Mouse (Mus musculus): ENCODE data around the gene Acot4. TPM values are rescaled to one million over a fixed set of nuclear protein-coding genes. Genes with fewer than 3 reads are reported as not detected.
"Not testable (repeated sequence)": the region's sequence is repeated elsewhere in the genome, so short reads cannot be mapped to it uniquely, and the experiment has no call there.

Gene Acot4
- total and polyA plus RNA-seq, 2 experiments from 2014 or later, result 0.68 to 1.8 TPM

DNA sequence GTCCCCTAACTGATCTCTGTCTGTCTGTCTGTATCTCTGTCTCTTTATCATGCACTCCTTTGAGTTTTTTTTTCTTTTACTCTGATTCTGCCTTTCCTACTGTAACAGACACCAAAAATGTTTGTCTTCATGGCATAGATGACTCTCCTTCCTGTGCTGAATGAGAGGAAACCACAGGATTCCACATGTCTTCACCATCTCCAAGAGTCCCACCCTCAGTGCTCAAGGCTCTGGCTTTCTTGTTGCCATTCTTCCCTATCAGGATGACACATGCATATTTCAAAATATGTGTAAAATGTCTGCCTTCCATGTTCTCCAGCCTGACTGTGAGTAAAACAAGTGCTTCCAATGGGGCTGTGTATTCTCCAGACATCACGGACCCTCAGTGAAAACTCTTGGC, 8.7 kb downstream of the Acot4 start:
- Histone ChIP-seq H3K4me1 (ENCODE audit: insufficient read depth, low read length) (no peaks in the 10 kb centered on the region), H3K36me3 (ENCODE audit: insufficient read depth, low read length) (no peaks in the 10 kb centered on the region; the same call in 1 of the 2 replicates), H3K27ac (no peak overlapping the region), H3K9ac (replicated peaks; ENCODE audit: low read length) (no peak overlapping the region), H3K9me3 (ENCODE audit: low read length) (no peaks in the 10 kb centered on the region; the same call in 1 of the 2 replicates), H3K4me2 (ENCODE audit: low read depth, low read length) (no peak overlapping the region), H3K27me3 (ENCODE audit: insufficient read depth, low read length) (no peaks in the 10 kb centered on the region), H3K4me3 (ENCODE audit: low read length) (no peak overlapping the region)
- TF ChIP-seq CTCF (IDR thresholded peaks at IDR 0.05; ENCODE audit: low read depth), result no peak
- DNase-seq (ENCODE audit: low spot score), result no peak
- ATAC-seq, result no peak
- 95% methylated on average over 1 of the region's 1 CpGs for WGBS

GRCm38 (mm10) chr12:84050744-84051143, 12.6 kb downstream of the Acot4 start:
- not testable (repeated sequence) for H3K4me2 ChIP-seq (ENCODE audit: low read depth, low read length); H3K36me3 ChIP-seq (ENCODE audit: insufficient read depth, low read length); H3K4me3 ChIP-seq (ENCODE audit: low read length); ATAC-seq; H3K9me3 ChIP-seq (ENCODE audit: low read length); DNase-seq (ENCODE audit: low spot score); H3K27ac ChIP-seq; H3K27me3 ChIP-seq (ENCODE audit: insufficient read depth, low read length); H3K4me1 ChIP-seq (ENCODE audit: insufficient read depth, low read length); H3K9ac ChIP-seq (replicated peaks; ENCODE audit: low read length)
- 87% methylated on average over 5 of the region's 5 CpGs for WGBS

- H3K27me3 ChIP-seq (ENCODE audit: insufficient read depth, low read length), result no peaks in the 10 kb centered on the region
- H3K4me3 ChIP-seq (ENCODE audit: low read length), result peak within 1 kb of the TSS; percentile 42; the same call in 1 of the 2 replicates
- H3K4me1 ChIP-seq (ENCODE audit: insufficient read depth, low read length), result no peaks in the 10 kb centered on the region
- no peak within 1 kb of the TSS for H3K27ac ChIP-seq
- TF ChIP-seq CTCF (IDR thresholded peaks at IDR 0.05; ENCODE audit: low read depth), result no peak
- no peaks in the 10 kb centered on the region; the same call in 1 of the 2 replicates for H3K9me3 ChIP-seq (ENCODE audit: low read length)
- peak within 1 kb of the TSS; percentile 67; the same call in 1 of the 2 replicates for H3K4me2 ChIP-seq (ENCODE audit: low read depth, low read length)
- 80% methylated on average over 5 of the region's 5 CpGs for WGBS
- no peak for DNase-seq (ENCODE audit: low spot score)
- no peaks in the 10 kb centered on the region for H3K36me3 ChIP-seq (ENCODE audit: insufficient read depth, low read length)
- no peak within 1 kb of the TSS for H3K9ac ChIP-seq (replicated peaks; ENCODE audit: low read length)
- ATAC-seq, result no peak
Observed at GRCm38 (mm10) chr12:84051937-84052474, 13.8 kb downstream of the Acot4 start, which contains the start of gene Acot3. Gene Acot3 (plus strand): TSS chr12:84052144.

- whole genome bisulfite sequencing, result 91% methylated on average over 7 of the region's 7 CpGs
Observed at GRCm38 (mm10) chr12:84052609-84053008, 14.4 kb downstream of the Acot4 start.

GRCm38 (mm10) chr12:84053173-84053572, 15.0 kb downstream of the Acot4 start:
- Histone ChIP-seq H3K9me3 (ENCODE audit: low read length) (no peaks in the 10 kb centered on the region; the same call in 1 of the 2 replicates), H3K4me3 (ENCODE audit: low read length) (peak overlapping the region; percentile 42), H3K36me3 (ENCODE audit: insufficient read depth, low read length) (no peaks in the 10 kb centered on the region), H3K27me3 (ENCODE audit: insufficient read depth, low read length) (no peaks in the 10 kb centered on the region), H3K9ac (replicated peaks; ENCODE audit: low read length) (peak overlapping the region; percentile 33; the same call in 1 of the 2 replicates), H3K4me1 (ENCODE audit: insufficient read depth, low read length) (no peaks in the 10 kb centered on the region), H3K4me2 (ENCODE audit: low read depth, low read length) (peak overlapping the region; percentile 67), H3K27ac (no peak overlapping the region)
- no peak for TF ChIP-seq CTCF (IDR thresholded peaks at IDR 0.05; ENCODE audit: low read depth)
- peak; percentile 14 for DNase-seq (ENCODE audit: low spot score)
- no peak for ATAC-seq
- 6% methylated on average over 16 of the region's 16 CpGs for WGBS

More at GRCm38 (mm10) chr12:84052609-84053008, 14.4 kb downstream of the Acot4 start:
- Histone ChIP-seq H3K4me1 (ENCODE audit: insufficient read depth, low read length) (no peaks in the 10 kb centered on the region), H3K9ac (replicated peaks; ENCODE audit: low read length) (no peak overlapping the region), H3K9me3 (ENCODE audit: low read length) (no peaks in the 10 kb centered on the region; the same call in 1 of the 2 replicates), H3K4me3 (ENCODE audit: low read length) (no peak overlapping the region; the same call in 1 of the 2 replicates), H3K27me3 (ENCODE audit: insufficient read depth, low read length) (no peaks in the 10 kb centered on the region), H3K36me3 (ENCODE audit: insufficient read depth, low read length) (no peaks in the 10 kb centered on the region), H3K4me2 (ENCODE audit: low read depth, low read length) (peak overlapping the region; percentile 67; the same call in 1 of the 2 replicates), H3K27ac (no peak overlapping the region)
- no peak for ATAC-seq
- DNase-seq (ENCODE audit: low spot score), result no peak
- no peak for TF ChIP-seq CTCF (IDR thresholded peaks at IDR 0.05; ENCODE audit: low read depth)

DNA sequence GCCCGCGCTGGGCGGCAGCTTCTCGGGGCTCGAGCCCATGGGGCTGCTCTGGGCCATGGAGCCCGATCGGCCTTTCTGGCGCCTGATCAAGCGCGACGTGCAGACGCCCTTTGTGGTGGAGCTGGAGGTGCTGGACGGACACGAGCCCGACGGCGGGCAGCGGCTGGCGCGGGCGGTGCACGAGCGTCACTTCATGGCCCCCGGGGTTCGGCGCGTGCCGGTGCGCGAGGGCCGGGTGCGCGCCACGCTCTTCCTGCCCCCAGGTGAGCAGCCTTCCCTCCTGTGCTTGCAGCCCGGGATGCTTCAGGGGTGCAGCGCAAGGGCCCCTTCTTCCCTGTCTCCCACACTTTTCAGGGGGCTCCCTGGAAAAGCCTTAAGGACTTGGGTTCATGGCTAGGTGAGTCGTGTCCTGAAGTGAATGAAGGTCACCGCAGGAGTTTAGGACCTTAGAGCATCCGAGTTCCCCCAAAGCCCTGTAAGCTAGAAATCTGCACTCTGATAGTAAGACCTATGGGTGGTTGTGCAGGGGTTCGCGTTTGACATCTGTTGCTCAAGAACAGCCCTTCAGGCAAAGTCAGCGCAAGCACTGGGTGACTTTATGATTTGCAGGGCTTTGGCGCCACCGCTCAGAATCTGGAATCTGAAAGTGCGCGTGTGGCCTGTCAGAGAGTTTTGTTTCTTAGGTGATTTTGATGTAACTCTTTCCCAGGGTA, 15.7 kb downstream of the Acot4 start:
- ATAC-seq (no peak), DNase-seq (ENCODE audit: low spot score) (peak; percentile 61)
- Histone ChIP-seq H3K27ac (no peak overlapping the region), H3K4me3 (ENCODE audit: low read length) (peak overlapping the region; percentile 42), H3K36me3 (ENCODE audit: insufficient read depth, low read length) (no peaks in the 10 kb centered on the region), H3K4me1 (ENCODE audit: insufficient read depth, low read length) (no peaks in the 10 kb centered on the region), H3K27me3 (ENCODE audit: insufficient read depth, low read length) (no peaks in the 10 kb centered on the region), H3K9ac (replicated peaks; ENCODE audit: low read length) (peak overlapping the region; percentile 33; the same call in 1 of the 2 replicates), H3K4me2 (ENCODE audit: low read depth, low read length) (peak overlapping the region; percentile 67), H3K9me3 (ENCODE audit: low read length) (no peaks in the 10 kb centered on the region; the same call in 1 of the 2 replicates)
- peak; percentile 22; the same call in 1 of the 2 replicates for TF ChIP-seq CTCF (IDR thresholded peaks at IDR 0.05; ENCODE audit: low read depth)
- 1% methylated on average over 36 of the region's 46 CpGs for WGBS
